Mouse (Mus musculus) gastrocnemius, postnatal 14 days (tissue): ENCODE results near the gene Obp2a. TPM values are rescaled to one million over a fixed set of nuclear protein-coding genes. Genes with fewer than 3 reads are reported as not detected.
"Not testable (repeated sequence)": the region's sequence is repeated elsewhere in the genome, so short reads cannot be mapped to it uniquely, and the experiment has no call there.

Experiments used
- DNase-seq: peaks from one replicate; pipeline ENCODE4 v3.0.0; 2021; ENCODE audit warnings: mixed read lengths
- intact Hi-C: fragments of 180-260 bp; cut with DNase I; formaldehyde crosslinking; loops from one replicate; pipeline ENCODE4 v1.15.1; 2025; ENCODE audit warnings: low total_unique reads
- long read RNA-seq, 2 experiments: library from polyadenylated mRNA; stranded (forward); transcript quantifications; one replicate each; pipeline ENCODE4 v2.0.0; 2021
- total RNA-seq, 2 experiments: library from RNA; stranded (reverse); gene quantifications; 2 replicates each; pipeline ENCODE4 v1.2.3; 2021

The Obp2a gene
- not detected for total RNA-seq
- long read RNA-seq, experiment 1: 0 reads
- long read RNA-seq, experiment 2: 0 reads

GRCm38 (mm10) chr2:25699743-25700142 is at the start of gene Obp2a:
Gene Obp2a (plus strand): TSS chr2:25700043.
- intact Hi-C loops: loop anchor here (10.0 kb wide), 1 partner anchor 65 kb away; no protein-coding TSS in a partner anchor
- DNase-seq: not testable (repeated sequence)

GRCm38 (mm10) chr2:25652902-25653301 is 46.9 kb upstream of the Obp2a start, which contains the start of gene Lcn8:
Gene Lcn8 (plus strand): TSS chr2:25653120.
- intact Hi-C loops: no loop called here
- DNase-seq: no peak

- no peak for DNase-seq
- intact Hi-C loops: no loop called here
Observed at GRCm38 (mm10) chr2:25654502-25654901, 45.3 kb upstream of the Obp2a start.

GRCm38 (mm10) chr2:25656691-25657090 is 43.2 kb upstream of the Obp2a start:
- DNase-seq: peak; percentile 38
- intact Hi-C loops: no loop called here

GRCm38 (mm10) chr2:25657246-25657645 is 42.6 kb upstream of the Obp2a start:
- DNase-seq: no peak
- intact Hi-C loops: no loop called here

- intact Hi-C loops: no loop called here
- no peak for DNase-seq
Observed at GRCm38 (mm10) chr2:25657652-25658051, 42.2 kb upstream of the Obp2a start, which contains the start of gene Lcn5. Gene Lcn5 (plus strand): TSS chr2:25657952.

GRCm38 (mm10) chr2:25660279-25660678 is 39.6 kb upstream of the Obp2a start:
- intact Hi-C loops: no loop called here
- DNase-seq: no peak

- intact Hi-C loops: no loop called here
- DNase-seq: no peak
Observed at GRCm38 (mm10) chr2:25661245-25661970, 38.4 kb upstream of the Obp2a start.

- intact Hi-C loops: no loop called here
- peak; percentile 50 for DNase-seq
Observed at GRCm38 (mm10) chr2:25663511-25663910, 36.3 kb upstream of the Obp2a start.

GRCm38 (mm10) chr2:25664125-25664524 is 35.7 kb upstream of the Obp2a start:
- intact Hi-C loops: no loop called here
- no peak for DNase-seq

GRCm38 (mm10) chr2:25666516-25666915 is 33.3 kb upstream of the Obp2a start:
- intact Hi-C loops: no loop called here
- no peak for DNase-seq

- intact Hi-C loops: no loop called here
- no peak for DNase-seq
Observed at GRCm38 (mm10) chr2:25676486-25676885, 23.4 kb upstream of the Obp2a start, which contains the start of gene Lcn6. Gene Lcn6 (plus strand): TSS chr2:25676786.

GRCm38 (mm10) chr2:25679559-25679958 is 20.3 kb upstream of the Obp2a start:
- intact Hi-C loops: no loop called here
- DNase-seq: no peak

- intact Hi-C loops: no loop called here
- DNase-seq: no peak
Observed at GRCm38 (mm10) chr2:25682426-25682825, 17.4 kb upstream of the Obp2a start, which contains the start of gene Lcn10. Gene Lcn10 (plus strand): TSS chr2:25682726.

- no peak for DNase-seq
- intact Hi-C loops: no loop called here
Observed at GRCm38 (mm10) chr2:25686941-25687340, 12.9 kb upstream of the Obp2a start.

- peak; percentile 66 for DNase-seq
- intact Hi-C loops: loop anchor here (10.0 kb wide), 1 partner anchor 60 kb away; no protein-coding TSS in a partner anchor
Observed at GRCm38 (mm10) chr2:25694605-25695004, 5.2 kb upstream of the Obp2a start.

- intact Hi-C loops: loop anchor here (10.0 kb wide), 1 partner anchor 62 kb away; no protein-coding TSS in a partner anchor
- no peak for DNase-seq
Observed at GRCm38 (mm10) chr2:25696951-25697350, 2.9 kb upstream of the Obp2a start.

GRCm38 (mm10) chr2:25698696-25699095 is 1.1 kb upstream of the Obp2a start:
- DNase-seq: no peak
- intact Hi-C loops: loop anchor here (10.0 kb wide), 1 partner anchor 64 kb away; no protein-coding TSS in a partner anchor

GRCm38 (mm10) chr2:25701001-25701400 is 1.2 kb downstream of the Obp2a start:
- intact Hi-C loops: no loop called here
- no peak for DNase-seq

- DNase-seq: no peak
- intact Hi-C loops: no loop called here
Observed at GRCm38 (mm10) chr2:25703706-25704105, 3.9 kb downstream of the Obp2a start.
